Mouse (Mus musculus) adipose tissue, adult 10 weeks (tissue): ENCODE results near the gene Bend7. TPM values are rescaled to one million over a fixed set of nuclear protein-coding genes. Genes with fewer than 3 reads are reported as not detected.

Experiments used
- polyA plus RNA-seq: library from polyadenylated mRNA; stranded (reverse); fragments of 350-450 nt; fragmentation: Illumina TruSeq; extraction: RNeasy Lipid Tissue Mini Kit (QIAGEN cat#74804); gene quantifications from one replicate; pipeline ENCODE4 v1.2.3, GENCODE M21; 2014; ENCODE audit warnings: low read depth, low replicate concordance

Bend7 gene
- 6.2 TPM for polyA plus RNA-seq

GRCm38 (mm10) chr2:4717769-4718661 lies at the start of gene Bend7:
TSS of gene Bend7 (plus strand) at chr2:4717831.

Other genes with a start within 250 kb of the Bend7 start
- gene Prpf18, start 65.7 kb upstream of the Bend7 start, polyA plus RNA-seq, result 23.9 TPM
- gene Sephs1, start 163.7 kb downstream of the Bend7 start, polyA plus RNA-seq, result 23.7 TPM
- 120 TPM for gene Phyh, start 201.2 kb downstream of the Bend7 start, polyA plus RNA-seq